9 mouse cellular contexts compared by ENCODE assay signal in genomic region chr3:34649726-34650620, GRCm38 (mm10). TPM values are rescaled to one million over a fixed set of nuclear protein-coding genes. Genes with fewer than 3 reads are reported as not detected.
DNase-seq lines count a peak whose midpoint lies in the region; ATAC-seq and TF ChIP-seq lines count a peak whose summit lies in the region.
"Had no signal": no experiment of that assay in that cellular context is flagged by ENCODE, and none has a peak within 500 bp of the region (broad histone marks: within the 10 kb centered on the region; RNA-seq: fewer than 3 reads in every experiment).

Sox2 (plus strand) TSS chr3:34650405.

- peak; percentile 93 for ATAC-seq in embryonic facial prominence, embryonic 14.5 days (ENCODE audit: low read depth)
- peak; percentile 90 for ATAC-seq in hindbrain, embryonic 12.5 days (ENCODE audit: low FRiP score)
- peak; percentile 91 for ATAC-seq in lung, embryonic 14.5 days (ENCODE audit: insufficient read depth)

- peak within 1 kb of the TSS; percentile 70 for H3K9ac ChIP-seq in embryonic facial prominence, embryonic 14.5 days (ENCODE audit: low read depth, low read length)
- H3K9ac ChIP-seq in hindbrain, embryonic 12.5 days, result peak within 1 kb of the TSS; percentile 87
- H3K9ac ChIP-seq in lung, embryonic 14.5 days, result peak within 1 kb of the TSS; percentile 53

- peak; percentile 12 for DNase-seq in thymus, postnatal 14 days
- no peak for DNase-seq in thymus, adult 2 months
- DNase-seq in embryonic facial prominence, embryonic 14.5 days (ENCODE audit: low spot score), result peak; percentile 91
- DNase-seq in layer of hippocampus, postnatal 14 days (ENCODE audit: low spot score in 2 of 2), result peak; percentile 76 to 91
- peak; percentile 85 for DNase-seq in lung, embryonic 14.5 days
- peak; percentile 91 to 92 for DNase-seq in right cerebral cortex, postnatal 10 days (ENCODE audit: low spot score in 2 of 2)
- no peak for DNase-seq in natural killer cell, adult 2 months (ENCODE audit: low spot score in 2 of 2)

- no peak for TF ChIP-seq CTCF in thymus, adult 2 months (IDR thresholded peaks at IDR 0.05; ENCODE audit: borderline replicate concordance, control insufficient read depth, extremely low read depth, insufficient read depth, low read length, poor library complexity)
- TF ChIP-seq CTCF in lung, embryonic 14.5 days (IDR thresholded peaks at IDR 0.05; ENCODE audit: low read depth), result no peak

- H3K4me1 ChIP-seq in thymus, adult 2 months (replicated peaks; ENCODE audit: control insufficient read depth, insufficient read depth, low read length), result no peaks in the 10 kb centered on the region
- H3K4me1 ChIP-seq in embryonic facial prominence, embryonic 14.5 days (ENCODE audit: control insufficient read depth, insufficient read depth, low read length), result no peaks in the 10 kb centered on the region
- H3K4me1 ChIP-seq in hindbrain, embryonic 12.5 days, result peaks cover 27% of the 10 kb centered on the region
- peaks cover 3% of the 10 kb centered on the region; the same call in 1 of the 2 replicates for H3K4me1 ChIP-seq in lung, embryonic 14.5 days (ENCODE audit: insufficient read depth)

- H3K27me3 ChIP-seq in thymus, adult 2 months (ENCODE audit: control insufficient read depth, insufficient read depth, low read length), result peaks cover 13% of the 10 kb centered on the region; the same call in 1 of the 2 replicates
- H3K27me3 ChIP-seq in embryonic facial prominence, embryonic 14.5 days (replicated peaks; ENCODE audit: control insufficient read depth, insufficient read depth, low read length), result peaks cover 94% of the 10 kb centered on the region
- H3K27me3 ChIP-seq in hindbrain, embryonic 12.5 days, result peaks cover 19% of the 10 kb centered on the region
- peaks cover 92% of the 10 kb centered on the region for H3K27me3 ChIP-seq in lung, embryonic 14.5 days (ENCODE audit: insufficient read depth, low read length)

- peak within 1 kb of the TSS; percentile 67 for H3K4me2 ChIP-seq in embryonic facial prominence, embryonic 14.5 days (ENCODE audit: low read depth, low read length)
- H3K4me2 ChIP-seq in hindbrain, embryonic 12.5 days (replicated peaks), result peak within 1 kb of the TSS; percentile 66
- peak within 1 kb of the TSS; percentile 64 for H3K4me2 ChIP-seq in lung, embryonic 14.5 days

- TF ChIP-seq POLR2A in thymus, adult 2 months (IDR thresholded peaks at IDR 0.05; ENCODE audit: control insufficient read depth, extremely low read depth, insufficient read depth, low read length, poor library complexity), result no peak

- H3K36me3 ChIP-seq in thymus, adult 2 months (ENCODE audit: control insufficient read depth, insufficient read depth, low read length), result no peaks in the 10 kb centered on the region
- no peaks in the 10 kb centered on the region for H3K36me3 ChIP-seq in embryonic facial prominence, embryonic 14.5 days (ENCODE audit: control insufficient read depth, insufficient read depth, low read length)
- no peaks in the 10 kb centered on the region for H3K36me3 ChIP-seq in hindbrain, embryonic 12.5 days
- no peaks in the 10 kb centered on the region for H3K36me3 ChIP-seq in lung, embryonic 14.5 days (ENCODE audit: insufficient read depth)

- no peak within 1 kb of the TSS for H3K4me3 ChIP-seq in thymus, adult 2 months (ENCODE audit: control insufficient read depth, insufficient read depth, low read length)
- H3K4me3 ChIP-seq in embryonic facial prominence, embryonic 14.5 days (ENCODE audit: low read depth, low read length), result peak within 1 kb of the TSS; percentile 47
- H3K4me3 ChIP-seq in hindbrain, embryonic 12.5 days, result peak within 1 kb of the TSS; percentile 52
- peak within 1 kb of the TSS; percentile 41 for H3K4me3 ChIP-seq in lung, embryonic 14.5 days (ENCODE audit: low read depth, low read length)

- no peaks in the 10 kb centered on the region for H3K9me3 ChIP-seq in embryonic facial prominence, embryonic 14.5 days (ENCODE audit: control insufficient read depth, low read length)
- H3K9me3 ChIP-seq in hindbrain, embryonic 12.5 days (replicated peaks), result no peaks in the 10 kb centered on the region
- H3K9me3 ChIP-seq in lung, embryonic 14.5 days (ENCODE audit: low read depth, low read length), result no peaks in the 10 kb centered on the region

- 3% methylated on average over 86 of the region's 86 CpGs for WGBS in thymus, adult 2 months
- under 1% methylated on average over 52 of the region's 86 CpGs for WGBS in embryonic facial prominence, embryonic 14.5 days
- WGBS in hindbrain, embryonic 12.5 days, result under 1% methylated on average over 82 of the region's 86 CpGs
- WGBS in lung, embryonic 14.5 days, result under 1% methylated on average over 84 of the region's 86 CpGs

- no peak within 1 kb of the TSS for H3K27ac ChIP-seq in thymus, adult 2 months (ENCODE audit: control insufficient read depth, insufficient read depth, low read length)
- peak within 1 kb of the TSS; percentile 81 for H3K27ac ChIP-seq in embryonic facial prominence, embryonic 14.5 days (replicated peaks; ENCODE audit: low read depth, low read length)
- H3K27ac ChIP-seq in hindbrain, embryonic 12.5 days, result peak within 1 kb of the TSS; percentile 94
- H3K27ac ChIP-seq in lung, embryonic 14.5 days (ENCODE audit: low read depth), result peak within 1 kb of the TSS; percentile 83
- H3K27ac ChIP-seq: macrophage had no signal

RNA-seq across cellular contexts. Expression of gene Sox2, which starts in this region (rescaled TPM):
- 0.08 and 0.19 TPM in 2 replicates for polyA plus RNA-seq in thymus, adult 2 months (2012; rRNA removed)
- 4.3 and 5.1 TPM in 2 replicates for polyA plus RNA-seq in embryonic facial prominence, embryonic 14.5 days (2014; fragmentation: Nextera tagmentation; extraction: Ambion mirVana)
- polyA plus RNA-seq in hindbrain, embryonic 12.5 days (2016; fragmentation: Nextera tagmentation; extraction: Ambion mirVana), result 37.3 and 39.5 TPM in 2 replicates
- total RNA-seq in layer of hippocampus, postnatal 14 days (2021), result 10 to 100 TPM; 48.1 to 50.1 TPM
- 4.0 and 5.0 TPM in 2 replicates for polyA plus RNA-seq in lung, embryonic 14.5 days (2014; fragmentation: Nextera tagmentation; extraction: Ambion mirVana)
- polyA plus RNA-seq: macrophage had no signal

Comparison
In these comparisons a context has a peak if more than half of its experiments do, and no peak if none do; other contexts are left out.
1. DNase-seq: peak in thymus, postnatal 14 days (single experiment), embryonic facial prominence, embryonic 14.5 days (single experiment), layer of hippocampus, postnatal 14 days (2 of 2), lung, embryonic 14.5 days (single experiment) and right cerebral cortex, postnatal 10 days (2 of 2); none in thymus, adult 2 months (single experiment) and natural killer cell, adult 2 months (0 of 2).
2. Peak in every context shown above with its lines, with median percentiles within 50 percentile points of each other: ATAC-seq, H3K4me2 ChIP-seq and H3K9ac ChIP-seq.